Mouse (Mus musculus): Measurements from ENCODE around the gene Rfx5. TPM values are rescaled to one million over a fixed set of nuclear protein-coding genes. Genes with fewer than 3 reads are reported as not detected.
"Not testable (repeated sequence)": the region's sequence is repeated elsewhere in the genome, so short reads cannot be mapped to it uniquely, and the experiment has no call there.

Gene Rfx5
- total RNA-seq, 4 experiments from 2014 or later: 4.5 to 8.4 (median 6.1) TPM

DNA sequence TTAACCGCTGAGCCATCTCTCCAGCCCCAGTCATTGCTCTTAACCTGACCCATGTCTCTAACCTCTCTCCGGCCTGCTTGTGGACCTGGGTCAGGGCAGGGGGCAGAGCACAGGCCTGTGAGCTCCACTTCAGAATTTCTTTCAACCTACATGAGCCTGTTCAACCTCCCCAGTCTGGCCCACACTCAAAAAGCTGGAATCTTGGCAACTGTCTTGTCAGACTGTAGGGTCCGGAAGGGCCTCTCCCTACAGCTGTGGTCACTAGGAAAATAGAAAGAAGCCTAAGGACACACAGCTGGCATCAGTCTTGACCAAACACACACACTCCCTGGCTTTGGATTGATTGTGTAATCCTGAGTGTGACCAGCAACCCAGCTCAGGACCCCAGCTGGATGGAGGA lies 18.5 kb upstream of the Rfx5 start:
- DNase-seq (ENCODE audit: low spot score in 2 of 2): peak; percentile 44 to 56

DNA sequence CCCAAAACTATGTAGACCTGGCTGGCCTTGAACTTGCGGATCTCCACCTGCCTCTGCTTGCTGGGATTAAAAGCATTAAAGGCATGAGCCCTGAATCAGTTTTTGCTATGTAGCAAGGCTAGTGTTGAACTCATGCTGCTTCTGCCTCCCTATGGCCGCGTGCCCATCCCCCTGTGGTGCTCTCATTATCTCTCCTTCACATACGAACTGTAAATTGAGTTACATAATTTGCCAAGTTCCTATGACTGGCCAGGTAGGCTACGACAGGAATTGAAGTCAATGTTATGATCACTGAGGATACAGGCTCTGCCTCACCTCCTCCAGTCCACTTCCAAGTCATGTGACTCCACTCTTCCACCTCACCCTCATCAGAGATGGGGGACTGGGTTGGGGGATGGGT lies 17.7 kb upstream of the Rfx5 start:
- DNase-seq (ENCODE audit: low spot score in 2 of 2): not testable (repeated sequence)

DNA sequence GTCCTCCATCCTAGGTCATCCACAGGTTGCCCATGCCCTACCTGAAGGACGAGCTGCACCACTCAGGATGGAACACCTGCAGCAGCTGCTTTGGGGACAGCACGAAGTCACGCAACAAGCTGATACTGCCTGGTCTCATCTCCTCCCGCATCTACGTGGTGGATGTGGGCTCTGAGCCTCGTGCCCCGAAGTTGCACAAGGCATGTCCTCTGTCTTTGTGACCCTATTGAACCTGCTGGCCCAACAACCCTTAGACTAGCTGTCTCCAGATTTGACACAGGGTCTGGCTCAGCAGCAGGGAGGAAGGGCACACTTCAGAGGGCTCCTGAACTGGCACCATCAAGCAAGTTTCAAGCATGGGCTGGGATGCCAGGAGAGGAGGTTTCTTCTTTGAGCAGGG lies 16.7 kb upstream of the Rfx5 start:
- not testable (repeated sequence) for DNase-seq (ENCODE audit: low spot score in 2 of 2)

DNA sequence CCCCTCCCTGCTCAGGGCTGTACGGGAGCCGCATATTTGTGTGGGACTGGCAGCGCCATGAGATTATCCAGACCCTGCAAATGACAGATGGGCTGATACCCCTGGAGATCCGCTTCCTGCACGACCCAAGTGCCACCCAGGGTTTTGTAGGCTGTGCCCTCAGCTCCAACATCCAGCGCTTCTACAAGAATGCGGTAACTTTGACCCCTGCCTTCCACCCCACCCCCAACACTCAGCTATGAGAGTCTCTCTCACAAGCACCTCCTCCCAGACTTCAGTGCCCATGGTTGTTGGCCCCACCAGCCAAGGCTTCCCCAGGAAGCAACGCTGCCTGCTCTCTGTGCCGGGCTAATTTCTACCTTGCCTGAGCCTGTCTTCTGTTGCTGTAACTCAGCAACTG lies 13.8 kb upstream of the Rfx5 start:
- not testable (repeated sequence) for DNase-seq (ENCODE audit: low spot score in 2 of 2)

DNA sequence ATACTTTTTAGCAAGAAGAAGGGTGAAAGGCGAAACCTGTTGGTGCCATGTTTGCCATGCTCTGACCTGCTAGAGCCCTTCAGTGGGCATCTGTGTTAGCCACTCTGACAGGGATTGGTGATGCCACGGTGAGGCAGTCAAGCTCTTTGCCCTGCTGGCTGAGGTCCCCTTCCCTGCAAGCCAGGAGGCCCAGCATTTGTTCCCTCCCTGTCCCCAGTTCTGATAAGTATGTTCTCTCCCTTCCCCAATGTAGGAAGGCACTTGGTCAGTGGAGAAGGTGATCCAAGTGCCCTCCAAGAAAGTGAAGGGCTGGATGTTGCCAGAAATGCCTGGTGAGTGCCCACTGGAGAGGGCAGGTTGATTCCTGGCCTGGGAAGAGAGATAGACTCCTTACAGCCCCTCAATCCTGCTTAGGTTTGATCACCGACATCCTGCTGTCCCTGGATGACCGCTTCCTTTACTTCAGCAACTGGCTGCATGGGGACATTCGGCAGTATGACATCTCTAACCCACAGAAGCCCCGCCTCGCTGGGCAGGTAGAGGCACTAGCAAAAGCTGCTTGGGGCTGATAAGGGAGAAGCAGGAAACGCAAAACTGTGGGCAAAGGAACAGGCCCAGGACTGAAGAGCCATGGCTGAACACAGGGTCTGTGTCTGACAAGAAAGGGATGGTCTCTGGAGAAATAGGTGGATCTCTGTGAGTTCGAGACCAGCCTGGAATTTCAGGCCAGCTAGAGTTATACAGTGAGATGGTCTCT lies 11.5 kb upstream of the Rfx5 start:
- not testable (repeated sequence) for DNase-seq (ENCODE audit: low spot score in 2 of 2)

DNA sequence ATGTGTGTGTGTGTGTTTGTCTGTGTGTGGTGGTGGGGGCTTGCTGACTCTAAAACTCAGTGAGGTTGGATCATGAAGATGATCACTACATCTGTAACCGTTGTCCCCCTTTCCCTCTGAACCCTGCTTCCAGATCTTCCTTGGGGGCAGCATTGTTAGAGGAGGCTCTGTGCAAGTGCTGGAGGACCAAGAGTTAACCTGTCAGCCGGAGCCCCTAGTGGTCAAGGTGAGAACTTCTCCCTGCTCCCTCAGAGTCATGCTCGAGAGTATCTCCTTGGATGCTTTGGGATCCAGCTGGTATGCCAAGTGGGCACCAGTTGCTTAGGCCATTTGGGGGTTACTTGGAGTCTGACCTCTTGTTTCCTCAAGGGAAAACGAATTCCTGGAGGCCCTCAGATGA lies 10.2 kb upstream of the Rfx5 start:
- not testable (repeated sequence) for DNase-seq (ENCODE audit: low spot score in 2 of 2)

DNA sequence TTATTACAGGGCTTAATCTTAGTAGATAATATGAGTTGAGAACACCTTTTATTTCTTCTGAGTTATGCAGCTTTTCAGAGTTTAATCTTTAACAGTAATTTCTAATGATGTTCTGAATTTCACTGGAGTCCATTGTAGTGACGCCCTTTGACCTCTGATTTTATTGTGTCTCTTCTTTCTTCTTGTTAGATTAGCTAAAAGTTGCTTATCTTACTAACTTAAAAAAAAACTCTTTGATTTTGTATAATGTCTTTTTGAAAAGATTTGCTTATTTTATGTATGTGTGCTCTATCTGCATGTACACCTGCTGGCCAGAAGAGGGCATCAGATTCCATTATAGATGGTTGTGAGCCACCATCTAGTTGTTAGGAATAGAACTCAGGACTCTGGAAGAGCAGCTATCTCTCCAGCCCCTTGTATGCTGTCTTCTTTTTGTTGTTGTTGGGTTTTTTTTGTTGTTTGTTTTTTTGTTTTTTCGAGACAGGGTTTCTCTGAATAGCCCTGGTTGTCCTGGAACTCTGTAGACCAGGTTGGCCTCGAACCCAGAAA lies 5.7 kb upstream of the Rfx5 start:
- no peak for DNase-seq (ENCODE audit: low spot score in 2 of 2)

DNA sequence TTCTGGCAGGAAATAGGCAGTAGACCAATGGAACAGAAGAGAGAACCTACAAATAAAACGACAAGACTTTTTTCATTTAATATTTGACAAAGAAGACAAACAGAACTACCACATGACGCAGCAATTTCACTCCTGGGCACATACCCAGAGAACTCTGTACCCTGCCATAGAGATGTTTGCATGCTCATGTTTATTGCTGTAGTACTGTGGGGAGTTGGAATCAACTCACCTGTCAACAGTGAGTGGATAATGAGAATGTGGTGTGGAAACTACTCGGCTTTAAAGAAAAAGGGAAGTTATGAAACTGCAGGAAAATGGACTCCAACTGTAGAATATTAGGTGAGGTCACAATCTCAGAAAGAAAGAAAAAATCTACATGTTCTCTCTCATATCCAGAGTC lies 4.2 kb upstream of the Rfx5 start:
- no peak for DNase-seq (ENCODE audit: low spot score in 2 of 2)

DNA sequence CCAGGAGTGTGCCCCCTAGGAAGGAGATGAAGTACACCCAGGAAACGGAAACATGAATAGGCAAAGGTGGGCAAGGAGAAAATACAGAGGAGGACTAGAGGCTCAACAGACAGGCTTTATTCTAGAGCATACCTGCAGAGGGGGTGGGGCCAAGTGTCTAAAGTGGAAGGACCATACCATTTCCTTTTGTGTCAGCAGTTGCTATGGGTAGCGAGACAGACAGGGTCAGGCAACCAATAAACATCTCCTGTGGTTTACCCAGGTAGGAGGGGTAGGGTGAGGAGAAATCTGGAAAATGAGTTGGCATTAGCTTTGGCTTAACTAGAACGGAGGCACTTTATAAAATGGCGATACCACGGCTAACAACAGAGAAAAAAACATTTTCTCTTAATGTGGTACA lies 1.1 kb upstream of the Rfx5 start:
- DNase-seq (ENCODE audit: low spot score in 2 of 2): no peak

DNA sequence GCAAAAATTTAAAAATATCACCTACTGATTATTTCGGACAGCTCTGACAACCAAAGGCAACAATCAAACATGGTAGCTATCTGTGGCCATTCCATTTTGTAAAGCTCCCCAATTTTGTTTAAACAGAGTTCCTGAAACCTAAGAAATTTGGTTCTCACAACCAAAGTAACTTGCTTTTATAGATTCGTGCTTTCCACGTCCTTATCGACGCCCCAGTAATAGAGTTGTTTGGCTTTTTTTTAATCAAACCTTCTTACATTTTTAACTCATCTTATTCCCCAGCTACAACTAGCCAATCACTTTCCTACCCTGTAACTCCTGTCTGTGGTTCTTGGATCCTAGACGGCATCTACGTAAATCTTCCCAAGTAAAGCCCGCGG lies 501 bp upstream of the Rfx5 start:
- no peak for DNase-seq (ENCODE audit: low spot score in 2 of 2)

DNA sequence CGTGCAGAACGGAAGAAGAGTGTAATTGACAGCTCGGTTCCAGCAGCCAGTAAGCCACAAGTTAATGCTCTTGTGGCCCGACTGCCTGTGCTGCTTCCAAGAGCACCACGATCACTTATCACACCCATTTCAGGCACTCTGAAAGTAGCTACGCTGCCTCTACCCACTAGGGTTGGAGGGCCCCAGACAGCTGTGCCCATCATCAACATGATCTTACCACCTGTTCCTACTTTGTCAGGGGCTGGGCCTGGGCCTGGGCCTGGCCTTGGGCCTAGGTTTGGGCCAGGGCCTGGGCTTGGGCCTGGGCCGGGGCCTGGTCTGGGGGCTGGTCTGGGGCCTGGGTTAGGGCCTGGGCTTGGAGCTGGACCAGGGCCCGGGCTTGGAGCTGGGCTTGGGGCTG lies 4.4 kb downstream of the Rfx5 start:
- DNase-seq (ENCODE audit: low spot score in 2 of 2): no peak

DNA sequence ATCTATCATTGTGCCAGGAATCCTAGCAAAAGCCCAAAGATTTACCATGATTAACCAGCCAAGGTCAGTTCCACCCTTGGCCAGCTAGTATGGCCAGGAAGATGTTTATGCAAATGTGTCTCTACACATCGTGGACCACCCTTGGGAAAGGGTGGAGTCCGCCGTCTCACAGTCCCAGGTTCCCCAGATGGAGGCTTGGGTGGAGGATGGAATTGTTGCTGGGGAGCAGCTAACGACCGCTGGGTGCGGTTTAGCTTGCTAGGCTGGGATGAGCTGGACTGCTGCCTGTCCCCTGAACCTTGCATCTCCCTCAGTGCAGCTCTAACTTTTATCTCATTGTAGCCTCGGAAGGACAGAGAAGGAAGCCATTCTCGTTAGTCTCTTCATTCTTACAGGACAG lies 6.0 kb downstream of the Rfx5 start:
- DNase-seq (ENCODE audit: low spot score in 2 of 2): no peak

DNA sequence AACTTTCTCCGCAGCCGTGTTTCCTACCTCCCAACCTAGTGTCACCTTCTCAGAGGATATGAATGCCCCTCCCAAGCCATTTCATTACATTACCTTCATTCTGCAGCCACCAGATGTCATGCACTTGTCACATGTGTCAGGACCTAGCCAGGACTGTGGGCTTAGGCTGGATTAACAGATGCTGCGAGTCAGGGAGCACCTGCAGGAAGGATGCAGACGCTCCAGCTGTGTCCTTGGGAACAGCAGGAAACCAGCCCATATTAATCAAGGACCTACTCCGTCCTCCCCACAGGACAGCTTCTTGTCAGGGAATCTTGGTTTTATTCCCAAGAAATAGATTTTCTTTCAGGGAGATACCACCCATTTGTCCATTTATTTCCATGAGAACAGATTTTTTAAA lies 6.4 kb downstream of the Rfx5 start:
- no peak for DNase-seq (ENCODE audit: low spot score in 2 of 2)

DNA sequence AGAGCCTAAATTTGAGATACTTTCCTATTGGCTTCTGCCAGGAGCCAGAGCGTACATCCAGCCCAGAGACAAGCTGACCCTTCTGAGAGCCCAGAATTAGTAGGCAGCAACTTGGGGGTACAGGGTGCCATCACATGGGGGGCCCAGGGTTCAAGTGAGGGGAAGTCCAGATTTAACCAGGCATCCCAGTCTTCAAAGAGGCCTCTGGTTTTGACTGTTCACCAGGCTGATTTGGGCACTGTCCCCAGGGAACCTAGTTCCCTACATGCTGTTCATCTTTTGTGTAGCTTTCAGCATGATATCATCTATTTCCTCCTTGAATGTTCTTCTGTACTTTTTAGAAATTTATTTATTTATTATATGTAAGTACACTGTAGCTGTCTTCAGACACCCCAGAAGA lies 11.1 kb downstream of the Rfx5 start:
- no peak for DNase-seq (ENCODE audit: low spot score in 2 of 2)

DNA sequence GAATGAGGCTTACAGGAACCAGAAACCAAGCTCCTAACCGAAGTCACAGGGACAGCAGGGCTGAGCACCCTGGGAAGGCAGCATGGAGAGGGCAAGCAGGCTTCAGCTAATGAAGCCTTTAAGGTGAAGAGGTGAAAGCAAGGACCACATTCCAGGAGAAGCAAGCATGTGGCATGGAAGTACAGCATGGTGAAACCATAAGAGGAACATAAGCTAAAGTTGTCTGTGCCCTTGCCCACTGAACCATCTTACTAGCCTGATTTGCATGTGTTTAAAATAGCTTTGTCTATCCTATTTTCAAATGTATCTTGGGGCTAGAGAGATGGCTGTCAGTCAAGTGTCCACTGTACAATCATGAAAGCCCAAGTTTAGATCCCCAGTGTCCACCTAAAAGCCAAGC lies 12.0 kb downstream of the Rfx5 start:
- DNase-seq (ENCODE audit: low spot score in 2 of 2): no peak

DNA sequence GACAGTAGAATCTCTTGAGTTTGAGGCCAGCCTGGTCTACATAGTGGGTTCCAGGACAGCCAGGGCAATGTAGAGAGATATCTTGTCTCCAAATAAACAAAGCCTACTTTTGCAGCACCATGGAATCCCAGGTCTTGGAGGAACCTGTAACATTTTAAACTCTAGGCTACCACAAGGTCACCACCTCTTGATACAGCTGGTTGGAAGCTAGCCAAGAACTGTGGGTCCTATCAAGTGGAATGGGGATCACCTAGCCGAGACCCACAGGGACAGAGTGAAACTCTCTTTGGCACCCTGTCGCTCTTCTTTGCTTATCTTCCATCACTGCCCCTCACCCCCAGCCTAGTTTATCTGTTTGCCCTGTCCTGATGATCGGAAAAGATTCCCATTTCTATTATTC lies 18.7 kb downstream of the Rfx5 start:
- no peak for DNase-seq (ENCODE audit: low spot score in 2 of 2)

DNA sequence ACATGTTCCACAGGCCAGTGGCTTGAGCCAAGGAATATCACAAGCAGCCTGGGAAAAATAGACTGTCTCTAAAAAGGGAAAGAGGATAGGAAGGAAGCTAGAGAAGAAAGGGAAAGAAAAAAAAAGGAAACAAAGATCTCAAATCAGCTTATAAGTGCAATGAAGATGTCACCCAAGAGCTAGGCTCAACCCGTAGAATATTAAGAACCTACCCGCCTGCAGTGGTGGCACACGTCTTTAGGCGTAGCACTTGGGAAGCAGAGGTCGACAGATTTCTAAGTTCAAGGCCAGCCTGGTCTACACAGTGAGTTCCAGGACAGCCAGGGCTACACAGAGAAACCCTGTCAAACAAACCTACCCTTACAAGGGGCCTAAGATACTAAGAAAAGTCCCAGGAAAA lies 19.7 kb downstream of the Rfx5 start:
- DNase-seq (ENCODE audit: low spot score in 2 of 2): no peak

DNA sequence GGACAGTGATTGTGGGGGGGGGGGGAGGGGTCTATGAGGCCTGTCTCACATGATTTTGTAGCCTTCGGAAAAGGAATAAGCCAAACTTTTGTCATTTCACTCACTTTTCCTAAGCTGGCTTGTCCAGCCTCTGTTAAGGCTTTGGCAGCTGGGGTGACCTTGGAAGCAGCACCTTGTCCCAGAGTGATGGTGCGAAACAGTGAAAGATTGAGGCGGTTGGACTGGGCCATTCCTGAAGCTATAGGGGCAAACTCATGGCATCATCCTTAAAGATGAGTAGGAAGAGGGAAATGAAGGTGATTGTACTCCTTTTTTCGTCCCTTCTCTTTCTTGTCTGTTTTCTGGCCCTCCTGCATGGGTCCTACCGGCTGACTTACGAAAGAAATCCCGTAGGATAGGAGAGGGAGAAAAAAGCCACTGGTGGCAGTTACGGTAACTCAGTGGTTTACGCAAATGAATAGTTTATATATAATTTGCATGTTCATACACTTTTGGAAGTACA lies 20.2 kb downstream of the Rfx5 start:
- no peak for DNase-seq (ENCODE audit: low spot score in 2 of 2)

DNA sequence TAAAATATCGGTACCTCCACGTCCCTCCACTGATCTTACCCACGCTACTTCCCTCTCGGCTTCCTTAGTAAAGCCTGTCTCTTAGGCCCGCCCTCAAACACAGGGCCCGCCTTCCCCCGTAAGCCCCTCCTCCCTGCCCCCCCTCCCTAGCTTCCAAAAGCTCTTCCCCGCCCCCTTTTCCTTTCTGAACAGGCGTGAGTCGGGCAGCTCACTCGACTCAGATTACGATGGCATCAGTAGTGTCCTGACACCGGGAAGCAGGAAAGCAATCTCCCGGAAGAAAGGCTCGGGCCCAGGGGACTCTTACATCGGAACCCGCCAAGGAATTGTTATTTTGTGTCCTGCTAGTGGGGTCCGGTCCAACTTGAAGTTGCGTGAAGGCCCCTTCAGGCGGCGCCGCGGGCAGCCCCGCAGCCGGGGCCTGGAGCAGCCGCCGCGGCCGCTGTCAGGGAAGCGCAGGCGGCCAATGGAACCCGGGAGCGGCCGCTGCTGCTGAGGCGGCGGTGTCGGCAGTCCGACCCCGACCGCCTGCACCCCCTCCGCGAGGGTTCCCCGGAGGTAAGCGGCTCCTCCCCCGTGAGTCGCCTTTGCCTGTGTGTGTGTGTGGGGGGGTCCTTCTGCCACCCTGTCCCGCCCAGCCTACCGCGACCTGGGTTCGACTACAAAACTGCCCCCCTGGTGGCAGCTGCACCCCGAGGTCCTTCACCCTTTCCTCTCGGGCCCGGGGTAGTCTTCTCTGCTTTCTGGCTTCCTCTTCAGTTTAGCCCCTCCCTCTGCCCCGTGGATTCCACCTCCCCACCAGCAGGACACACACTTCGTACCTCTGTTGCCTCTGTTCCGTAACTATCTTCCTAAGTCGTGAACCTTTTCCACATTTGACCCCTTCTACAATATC lies 20.9 kb downstream of the Rfx5 start, which contains the start of gene Pi4kb:
Gene Pi4kb, plus strand, starts transcription at position 204 of the 895 bp plus-strand sequence.
- DNase-seq (ENCODE audit: low spot score in 2 of 2): peak; percentile 76 to 79

DNA sequence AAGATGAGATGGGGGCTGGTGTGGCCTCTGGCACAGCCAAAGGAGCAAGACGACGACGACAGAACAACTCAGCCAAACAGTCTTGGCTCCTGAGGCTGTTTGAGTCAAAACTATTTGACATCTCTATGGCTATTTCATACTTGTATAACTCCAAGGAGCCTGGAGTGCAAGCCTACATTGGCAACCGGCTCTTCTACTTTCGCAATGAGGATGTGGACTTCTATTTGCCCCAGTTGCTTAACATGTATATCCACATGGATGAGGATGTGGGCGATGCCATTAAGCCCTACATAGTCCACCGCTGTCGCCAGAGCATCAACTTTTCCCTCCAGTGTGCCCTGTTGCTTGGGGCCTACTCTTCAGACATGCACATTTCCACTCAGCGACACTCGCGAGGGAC lies 30.4 kb downstream of the Rfx5 start:
- DNase-seq (ENCODE audit: low spot score in 2 of 2): no peak

DNA sequence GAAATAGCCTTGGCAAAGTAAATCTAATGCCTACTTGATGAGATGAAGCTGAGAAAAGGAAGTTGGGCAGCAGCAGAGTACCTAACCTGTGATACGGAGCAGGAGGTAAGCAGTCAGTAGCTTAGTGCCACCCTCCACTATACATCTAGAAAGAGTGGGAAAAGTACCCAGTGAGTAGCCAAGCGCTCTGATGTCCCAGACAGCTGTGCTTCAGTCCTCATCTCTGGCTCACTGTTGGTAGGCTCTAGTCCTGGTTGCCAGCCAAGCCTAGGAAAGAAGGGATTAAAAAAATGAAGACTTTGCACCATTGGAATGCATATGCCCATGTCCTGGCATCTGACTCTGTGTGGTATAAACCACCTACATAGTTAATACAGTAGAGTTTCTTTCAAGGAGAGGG lies 31.6 kb downstream of the Rfx5 start:
- no peak for DNase-seq (ENCODE audit: low spot score in 2 of 2)

DNA sequence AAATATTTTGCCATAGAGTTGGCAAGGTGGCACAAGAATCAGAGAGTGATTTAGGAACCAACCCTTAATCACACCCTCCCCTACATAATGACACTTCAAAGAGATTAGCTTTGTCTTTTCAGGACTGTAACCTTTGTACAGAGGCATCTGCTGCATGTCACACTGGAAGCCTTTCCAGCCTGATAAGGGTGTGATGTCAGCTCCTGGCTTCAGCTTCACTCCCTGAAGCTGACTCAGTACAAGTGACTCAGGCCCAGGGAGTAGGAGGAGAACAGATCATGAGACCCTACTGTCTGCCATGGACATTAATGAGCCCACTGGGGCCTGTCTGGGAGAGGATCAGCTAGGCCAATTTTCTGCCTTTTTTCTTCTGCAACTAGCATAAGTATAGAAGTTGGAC lies 33.7 kb downstream of the Rfx5 start:
- DNase-seq (ENCODE audit: low spot score in 2 of 2): peak; percentile 62 to 65
